Mouse (Mus musculus) mouse trophoblast stem cell (cell line): ENCODE data around the gene Herpud2.
"Not testable (repeated sequence)": the region's sequence is repeated elsewhere in the genome, so short reads cannot be mapped to it uniquely, and the experiment has no call there.

Experiments
- in situ Hi-C, 2 experiments: fragments of 300-500 bp; cut with MseI, MboI; formaldehyde crosslinking; loops; 2 replicates in 1 of 2; 3 replicates in 1 of 2; pipeline ENCODE4 v1.15.1; 2025

The Herpud2 gene

GRCm38 (mm10) chr9:25148767-25149166 lies 2.9 kb downstream of the Herpud2 start:
- in situ Hi-C loops, result no loop called here

DNA sequence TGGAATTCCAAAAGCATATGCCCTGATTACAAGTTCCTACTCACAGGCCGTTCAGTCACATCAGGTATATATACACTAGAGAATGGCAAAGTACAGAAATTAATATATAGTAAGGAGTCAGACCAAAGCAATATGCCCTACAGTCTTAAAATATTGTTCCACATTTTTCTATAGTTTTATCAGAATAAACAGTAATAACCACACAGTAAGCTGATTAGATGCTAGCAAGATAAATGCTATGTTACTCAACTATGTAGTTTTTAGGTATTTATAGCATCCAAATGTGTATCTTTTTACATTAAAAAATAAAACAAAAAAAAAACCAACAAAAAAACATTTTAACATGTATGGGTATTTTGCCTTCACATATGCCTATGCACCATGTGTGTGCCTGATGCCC lies 5.7 kb downstream of the Herpud2 start:
- in situ Hi-C loops, result no loop called here

- in situ Hi-C loops, result no loop called here
Observed at GRCm38 (mm10) chr9:25143950-25144349, 7.7 kb downstream of the Herpud2 start.

DNA sequence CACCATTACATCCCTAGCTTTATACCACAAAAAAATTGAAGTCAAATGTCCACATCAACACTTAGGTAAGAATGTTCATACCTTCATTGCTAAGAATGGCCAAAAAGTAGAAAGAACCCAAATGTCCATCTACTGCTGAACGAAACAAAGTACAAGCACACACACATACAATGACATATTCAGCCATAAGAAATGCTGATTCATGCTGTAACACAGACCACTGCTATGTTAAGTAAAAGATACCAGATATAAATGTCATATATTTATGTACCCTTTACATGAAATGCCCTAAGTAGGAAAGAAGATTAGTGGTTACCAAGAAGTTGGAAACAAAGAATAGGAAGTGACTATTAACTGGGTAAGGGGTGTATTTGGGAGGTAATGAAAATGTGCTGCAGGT lies 8.6 kb downstream of the Herpud2 start:
- in situ Hi-C loops, result no loop called here

- in situ Hi-C loops, result no loop called here
Observed at GRCm38 (mm10) chr9:25142041-25142440, 9.6 kb downstream of the Herpud2 start.

DNA sequence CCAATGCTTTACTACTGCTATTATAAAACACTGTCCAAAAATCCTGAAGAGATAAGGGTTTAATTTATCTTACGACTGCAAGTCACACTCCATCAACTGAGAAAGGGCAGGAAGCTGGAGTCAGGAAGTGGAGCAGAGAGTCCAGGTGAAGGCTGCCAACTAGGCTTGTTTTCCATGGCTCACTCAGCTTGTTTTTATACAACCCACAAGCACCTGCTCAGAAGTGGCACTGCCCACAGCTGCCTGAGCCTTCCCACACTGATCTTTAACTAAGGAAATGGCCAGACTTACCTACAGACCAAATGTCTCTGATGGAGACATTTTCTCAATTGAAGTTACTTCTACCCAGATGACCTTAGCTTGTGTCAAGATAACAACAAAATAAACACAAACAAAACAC lies 11.3 kb downstream of the Herpud2 start:
- in situ Hi-C loops, result no loop called here

DNA sequence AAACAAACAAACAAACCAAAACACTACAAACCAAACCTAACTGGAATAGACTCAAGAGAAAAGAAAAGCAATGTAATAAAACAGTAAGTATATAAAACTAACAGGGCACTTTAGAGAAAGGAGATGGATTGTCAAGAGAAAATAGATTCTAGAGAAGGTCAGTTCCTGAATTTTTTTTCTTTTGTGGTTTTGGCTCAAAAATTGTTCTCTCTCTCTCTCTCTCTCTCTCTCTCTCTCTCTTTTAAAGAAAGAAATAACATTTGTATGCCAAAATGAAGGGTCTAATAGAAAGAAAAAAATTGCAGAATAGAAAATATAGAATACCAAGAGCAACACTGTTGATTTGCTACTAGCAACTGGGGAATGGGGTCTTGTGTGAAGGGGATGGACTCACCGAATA lies 12.7 kb downstream of the Herpud2 start:
- in situ Hi-C loops, result no loop called here

GRCm38 (mm10) chr9:25132920-25133319 lies 18.7 kb downstream of the Herpud2 start:
- in situ Hi-C loops, result no loop called here

GRCm38 (mm10) chr9:25132253-25132652 lies 19.4 kb downstream of the Herpud2 start:
- in situ Hi-C loops, result no loop called here

- in situ Hi-C loops, result no loop called here
Observed at GRCm38 (mm10) chr9:25124048-25124447, 27.6 kb downstream of the Herpud2 start.

DNA sequence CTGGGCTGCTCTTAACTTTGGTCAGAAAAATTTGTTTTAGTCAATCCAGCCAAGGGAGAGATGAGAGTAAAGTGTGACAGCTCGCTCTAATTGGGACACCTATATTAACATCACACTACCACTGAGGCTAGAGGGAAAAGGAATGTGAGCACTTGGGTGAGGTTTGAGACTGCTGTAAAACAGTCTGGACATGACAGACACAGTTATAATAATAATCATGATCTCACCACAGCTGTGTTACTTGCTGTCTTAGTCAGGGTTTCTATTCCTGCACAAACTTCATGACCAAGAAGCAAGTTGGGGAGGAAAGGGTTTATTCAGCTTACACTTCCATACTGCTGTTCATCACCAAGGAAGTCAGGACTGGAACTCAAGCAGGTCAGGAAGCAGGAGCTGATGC lies 28.0 kb downstream of the Herpud2 start:
- in situ Hi-C loops, result not testable (repeated sequence)

DNA sequence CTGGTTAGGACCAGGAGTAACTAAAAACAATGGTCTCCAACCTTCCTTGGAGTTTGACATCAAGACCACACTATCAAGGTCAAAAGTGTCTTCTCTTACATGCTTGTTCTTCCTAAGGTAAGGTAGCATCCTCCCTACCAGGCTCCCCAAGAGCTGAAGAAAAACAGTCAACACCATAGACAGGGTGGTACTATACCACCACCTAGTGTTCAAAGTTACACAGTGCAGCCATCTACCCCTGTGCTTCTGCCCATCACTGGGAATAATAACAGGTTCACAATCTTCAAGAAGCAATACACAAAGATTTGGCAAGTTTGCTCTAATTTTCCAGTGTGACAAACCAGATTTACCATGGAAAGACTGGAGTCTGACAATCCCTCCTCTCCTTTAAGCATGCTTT lies 47.0 kb downstream of the Herpud2 start:
- in situ Hi-C loops, result no loop called here

DNA sequence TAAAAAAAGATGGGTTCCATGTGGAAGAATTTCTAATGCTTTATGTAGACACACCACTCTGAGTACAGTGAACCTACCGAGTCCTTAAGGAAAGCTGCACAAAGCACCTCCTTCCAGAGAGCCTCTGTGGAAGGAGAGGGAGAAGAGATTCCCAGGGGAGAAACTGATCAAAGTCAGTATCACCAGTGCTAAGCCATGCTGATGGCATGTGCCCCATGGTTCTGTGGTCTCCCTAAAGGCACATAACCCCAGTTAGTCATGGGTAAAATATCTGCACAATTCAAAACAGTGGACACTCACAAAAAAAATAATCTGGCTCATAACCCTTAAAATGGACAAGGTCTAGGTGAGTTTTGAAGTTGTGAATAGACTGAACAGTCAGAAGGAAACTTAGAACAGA lies 48.7 kb downstream of the Herpud2 start:
- in situ Hi-C loops, result no loop called here

DNA sequence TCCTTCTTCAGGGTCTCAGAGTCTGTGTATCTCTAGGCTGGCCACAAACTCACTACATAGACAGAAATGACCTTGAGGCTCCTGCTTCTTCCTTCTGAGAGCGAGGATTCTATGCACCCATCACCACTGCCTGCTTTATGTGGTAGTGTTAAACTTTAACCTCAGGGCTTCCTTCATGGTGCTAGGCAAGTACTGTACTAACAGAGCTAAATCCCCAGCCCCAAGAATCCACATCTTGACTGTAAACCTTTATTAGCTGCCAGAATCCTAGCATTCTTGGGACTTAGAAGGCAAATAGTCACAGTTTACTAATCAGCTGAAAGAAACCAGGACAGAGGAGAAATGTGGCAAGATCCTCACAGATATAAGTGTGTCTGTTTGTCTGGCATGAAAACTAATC lies 60.8 kb downstream of the Herpud2 start:
- in situ Hi-C loops, result no loop called here

DNA sequence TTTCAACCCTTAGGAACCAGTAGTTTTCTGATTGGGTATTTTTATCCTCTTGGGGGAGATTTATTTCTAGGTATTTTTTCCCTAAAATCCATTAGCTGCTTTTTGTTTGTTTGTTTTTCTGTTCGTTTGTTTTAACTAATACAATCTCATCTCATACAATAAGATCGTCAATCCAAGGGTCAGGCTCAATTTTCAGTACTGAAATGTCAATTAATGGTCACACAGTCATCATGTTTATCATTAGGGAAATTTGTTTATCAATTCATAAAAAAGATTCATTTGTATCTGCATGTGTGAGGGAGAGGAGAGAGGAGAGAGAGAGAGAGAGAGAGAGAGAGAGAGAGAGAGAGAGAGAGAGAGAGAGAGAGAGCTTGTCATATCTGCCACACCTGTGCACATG lies 62.5 kb downstream of the Herpud2 start, which contains the start of gene Gm10181:
Gene Gm10181 (plus strand): TSS at position 301 of the 400 bp plus-strand sequence.
- in situ Hi-C loops, result no loop called here

GRCm38 (mm10) chr9:25076505-25076904 lies 75.1 kb downstream of the Herpud2 start:
- in situ Hi-C loops, result no loop called here

DNA sequence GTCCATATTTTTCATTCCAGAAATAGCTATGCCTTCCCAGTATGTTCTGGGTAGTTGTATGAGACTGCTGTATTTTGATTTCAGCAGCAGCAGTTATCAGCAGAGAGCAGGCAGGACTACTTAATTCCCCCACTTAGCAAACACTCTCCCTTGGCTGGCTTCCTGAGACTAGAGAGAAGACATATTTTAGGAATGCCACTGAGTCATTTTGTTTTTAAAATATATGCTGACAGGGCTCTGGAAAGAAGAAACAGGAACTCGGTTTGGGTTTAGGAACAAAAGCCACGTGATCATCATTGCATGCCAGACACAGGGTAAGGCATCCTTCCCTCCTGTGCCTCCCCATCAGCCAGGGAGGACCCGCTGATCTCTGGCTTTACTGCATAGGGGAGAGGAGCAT lies 75.6 kb downstream of the Herpud2 start:
- in situ Hi-C loops, result no loop called here

- in situ Hi-C loops, result no loop called here
Observed at GRCm38 (mm10) chr9:25072666-25073065, 79.0 kb downstream of the Herpud2 start.

DNA sequence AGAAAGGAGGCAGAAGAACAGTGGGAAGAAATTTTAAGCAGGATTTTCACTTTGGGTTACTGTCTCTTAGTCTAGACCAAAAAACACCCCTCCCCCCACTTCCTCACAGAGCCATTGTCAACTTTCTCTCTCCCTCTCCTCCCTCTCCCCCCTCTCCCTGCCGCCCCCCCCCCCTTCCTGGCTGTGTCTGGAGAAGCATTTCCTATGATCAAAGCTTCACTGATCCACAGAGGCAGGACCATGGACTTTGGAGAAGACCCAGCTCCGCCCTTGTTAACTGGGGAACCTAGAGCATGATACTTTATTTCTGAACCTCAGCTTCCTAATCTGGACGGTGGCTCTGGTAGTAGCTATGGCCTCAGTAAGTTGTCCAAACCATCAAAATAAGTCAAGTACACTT lies 92.9 kb downstream of the Herpud2 start:
- in situ Hi-C loops, result no loop called here
